Mouse (Mus musculus): ENCODE results near the gene Cd40. TPM values are rescaled to one million over a fixed set of nuclear protein-coding genes. Genes with fewer than 3 reads are reported as not detected.

The Cd40 gene
- polyA plus RNA-seq, 1 experiment from 2014 or later = 6.4 TPM

- Histone ChIP-seq H3K9me3 (ENCODE audit: control insufficient read depth, low read length) (no peaks in the 10 kb centered on the region), H3K4me2 (ENCODE audit: low read depth, low read length) (no peak overlapping the region), H3K4me1 (ENCODE audit: control insufficient read depth, insufficient read depth, low read length) (no peaks in the 10 kb centered on the region), H3K4me3 (ENCODE audit: low read depth, low read length) (no peak overlapping the region), H3K27ac (replicated peaks; ENCODE audit: low read depth, low read length) (no peak overlapping the region), H3K9ac (ENCODE audit: low read depth, low read length) (no peak overlapping the region), H3K27me3 (replicated peaks; ENCODE audit: control insufficient read depth, insufficient read depth, low read length) (no peaks in the 10 kb centered on the region), H3K36me3 (ENCODE audit: control insufficient read depth, insufficient read depth, low read length) (no peaks in the 10 kb centered on the region)
- ATAC-seq (ENCODE audit: low read depth) (no peak), DNase-seq (ENCODE audit: low spot score) (no peak)
- WGBS = 62% methylated on average over 2 of the region's 2 CpGs
Measured at GRCm38 (mm10) chr2:165043729-165044128, 11.7 kb upstream of the Cd40 start.

- ATAC-seq (ENCODE audit: low read depth) = no peak
- H3K36me3 ChIP-seq (ENCODE audit: control insufficient read depth, insufficient read depth, low read length) = no peaks in the 10 kb centered on the region
- no peak overlapping the region for H3K4me3 ChIP-seq (ENCODE audit: low read depth, low read length)
- no peak overlapping the region for H3K9ac ChIP-seq (ENCODE audit: low read depth, low read length)
- no peak for DNase-seq (ENCODE audit: low spot score)
- H3K27ac ChIP-seq (replicated peaks; ENCODE audit: low read depth, low read length) = no peak overlapping the region
- H3K9me3 ChIP-seq (ENCODE audit: control insufficient read depth, low read length) = no peaks in the 10 kb centered on the region
- no peaks in the 10 kb centered on the region; the same call in 1 of the 2 replicates for H3K27me3 ChIP-seq (replicated peaks; ENCODE audit: control insufficient read depth, insufficient read depth, low read length)
- H3K4me2 ChIP-seq (ENCODE audit: low read depth, low read length) = no peak overlapping the region
- H3K4me1 ChIP-seq (ENCODE audit: control insufficient read depth, insufficient read depth, low read length) = no peaks in the 10 kb centered on the region
- 58% methylated on average over 5 of the region's 5 CpGs for WGBS
Measured at GRCm38 (mm10) chr2:165049044-165049443, 6.4 kb upstream of the Cd40 start.

- 70% methylated on average over 16 of the region's 18 CpGs for WGBS
- Histone ChIP-seq H3K4me2 (ENCODE audit: low read depth, low read length) (no peak overlapping the region), H3K4me1 (ENCODE audit: control insufficient read depth, insufficient read depth, low read length) (no peaks in the 10 kb centered on the region), H3K36me3 (ENCODE audit: control insufficient read depth, insufficient read depth, low read length) (no peaks in the 10 kb centered on the region), H3K27me3 (replicated peaks; ENCODE audit: control insufficient read depth, insufficient read depth, low read length) (peaks cover 1% of the 10 kb centered on the region; the same call in 1 of the 2 replicates), H3K9me3 (ENCODE audit: control insufficient read depth, low read length) (no peaks in the 10 kb centered on the region), H3K27ac (replicated peaks; ENCODE audit: low read depth, low read length) (no peak overlapping the region), H3K4me3 (ENCODE audit: low read depth, low read length) (no peak overlapping the region), H3K9ac (ENCODE audit: low read depth, low read length) (0 out of 2 replicates have a peak overlapping the region, but pooled peaks have one; percentile 1)
- DNase-seq (ENCODE audit: low spot score) (no peak), ATAC-seq (ENCODE audit: low read depth) (no peak)
Measured at GRCm38 (mm10) chr2:165050826-165051548, 4.4 kb upstream of the Cd40 start.

GRCm38 (mm10) chr2:165051566-165051965, 3.9 kb upstream of the Cd40 start:
- Histone ChIP-seq H3K36me3 (ENCODE audit: control insufficient read depth, insufficient read depth, low read length) (no peaks in the 10 kb centered on the region), H3K4me3 (ENCODE audit: low read depth, low read length) (no peak overlapping the region), H3K9me3 (ENCODE audit: control insufficient read depth, low read length) (no peaks in the 10 kb centered on the region), H3K9ac (ENCODE audit: low read depth, low read length) (0 out of 2 replicates have a peak overlapping the region, but pooled peaks have one; percentile 1), H3K4me2 (ENCODE audit: low read depth, low read length) (no peak overlapping the region), H3K27me3 (replicated peaks; ENCODE audit: control insufficient read depth, insufficient read depth, low read length) (peaks cover 6% of the 10 kb centered on the region; the same call in 1 of the 2 replicates), H3K27ac (replicated peaks; ENCODE audit: low read depth, low read length) (no peak overlapping the region), H3K4me1 (ENCODE audit: control insufficient read depth, insufficient read depth, low read length) (no peaks in the 10 kb centered on the region)
- WGBS = 39% methylated on average over 11 of the region's 11 CpGs
- DNase-seq (ENCODE audit: low spot score) (no peak), ATAC-seq (ENCODE audit: low read depth) (no peak)

- WGBS = 8% methylated on average over 5 of the region's 7 CpGs
- no peak for DNase-seq (ENCODE audit: low spot score)
- Histone ChIP-seq H3K27me3 (replicated peaks; ENCODE audit: control insufficient read depth, insufficient read depth, low read length) (peaks cover 6% of the 10 kb centered on the region; the same call in 1 of the 2 replicates), H3K4me1 (ENCODE audit: control insufficient read depth, insufficient read depth, low read length) (peaks cover 5% of the 10 kb centered on the region; the same call in 1 of the 2 replicates), H3K4me2 (ENCODE audit: low read depth, low read length) (peak overlapping the region; percentile 44), H3K27ac (replicated peaks; ENCODE audit: low read depth, low read length) (no peak overlapping the region), H3K36me3 (ENCODE audit: control insufficient read depth, insufficient read depth, low read length) (no peaks in the 10 kb centered on the region), H3K9ac (ENCODE audit: low read depth, low read length) (no peak overlapping the region), H3K4me3 (ENCODE audit: low read depth, low read length) (peak overlapping the region; percentile 27), H3K9me3 (ENCODE audit: control insufficient read depth, low read length) (no peaks in the 10 kb centered on the region)
- 0 out of 2 replicates have a peak, but pooled peaks have one; percentile 21 for ATAC-seq (ENCODE audit: low read depth)
Measured at GRCm38 (mm10) chr2:165055905-165056304, 478 bp downstream of the Cd40 start.

GRCm38 (mm10) chr2:165056377-165057085, 1.1 kb downstream of the Cd40 start:
- Histone ChIP-seq H3K9ac (ENCODE audit: low read depth, low read length) (no peak overlapping the region), H3K27me3 (replicated peaks; ENCODE audit: control insufficient read depth, insufficient read depth, low read length) (peaks cover 6% of the 10 kb centered on the region; the same call in 1 of the 2 replicates), H3K4me1 (ENCODE audit: control insufficient read depth, insufficient read depth, low read length) (peaks cover 5% of the 10 kb centered on the region; the same call in 1 of the 2 replicates), H3K36me3 (ENCODE audit: control insufficient read depth, insufficient read depth, low read length) (no peaks in the 10 kb centered on the region), H3K4me2 (ENCODE audit: low read depth, low read length) (peak overlapping the region; percentile 44; the same call in 1 of the 2 replicates), H3K4me3 (ENCODE audit: low read depth, low read length) (no peak overlapping the region), H3K9me3 (ENCODE audit: control insufficient read depth, low read length) (no peaks in the 10 kb centered on the region), H3K27ac (replicated peaks; ENCODE audit: low read depth, low read length) (no peak overlapping the region)
- WGBS = 75% methylated on average over 14 of the region's 14 CpGs
- ATAC-seq (ENCODE audit: low read depth) = no peak
- DNase-seq (ENCODE audit: low spot score) = no peak

GRCm38 (mm10) chr2:165059961-165060360, 4.5 kb downstream of the Cd40 start:
- H3K4me2 ChIP-seq (ENCODE audit: low read depth, low read length) = no peak overlapping the region
- no peak for ATAC-seq (ENCODE audit: low read depth)
- WGBS = 89% methylated on average over 4 of the region's 4 CpGs
- H3K27ac ChIP-seq (replicated peaks; ENCODE audit: low read depth, low read length) = no peak overlapping the region
- DNase-seq (ENCODE audit: low spot score) = no peak
- H3K4me3 ChIP-seq (ENCODE audit: low read depth, low read length) = no peak overlapping the region
- no peaks in the 10 kb centered on the region for H3K36me3 ChIP-seq (ENCODE audit: control insufficient read depth, insufficient read depth, low read length)
- no peak overlapping the region for H3K9ac ChIP-seq (ENCODE audit: low read depth, low read length)
- H3K9me3 ChIP-seq (ENCODE audit: control insufficient read depth, low read length) = no peaks in the 10 kb centered on the region
- peaks cover 5% of the 10 kb centered on the region; the same call in 1 of the 2 replicates for H3K4me1 ChIP-seq (ENCODE audit: control insufficient read depth, insufficient read depth, low read length)
- peaks cover 6% of the 10 kb centered on the region; the same call in 1 of the 2 replicates for H3K27me3 ChIP-seq (replicated peaks; ENCODE audit: control insufficient read depth, insufficient read depth, low read length)

- Histone ChIP-seq H3K27ac (replicated peaks; ENCODE audit: low read depth, low read length) (no peak overlapping the region), H3K36me3 (ENCODE audit: control insufficient read depth, insufficient read depth, low read length) (no peaks in the 10 kb centered on the region), H3K4me2 (ENCODE audit: low read depth, low read length) (no peak overlapping the region), H3K4me3 (ENCODE audit: low read depth, low read length) (no peak overlapping the region), H3K9me3 (ENCODE audit: control insufficient read depth, low read length) (no peaks in the 10 kb centered on the region), H3K9ac (ENCODE audit: low read depth, low read length) (no peak overlapping the region), H3K4me1 (ENCODE audit: control insufficient read depth, insufficient read depth, low read length) (peaks cover 5% of the 10 kb centered on the region; the same call in 1 of the 2 replicates), H3K27me3 (replicated peaks; ENCODE audit: control insufficient read depth, insufficient read depth, low read length) (no peaks in the 10 kb centered on the region; the same call in 1 of the 2 replicates)
- ATAC-seq (ENCODE audit: low read depth) = no peak
- DNase-seq (ENCODE audit: low spot score) = no peak
- WGBS = 77% methylated on average over 16 of the region's 16 CpGs
Measured at GRCm38 (mm10) chr2:165061638-165062433, 6.4 kb downstream of the Cd40 start.
